Mouse (Mus musculus): ENCODE measurements at regions not wholly inside any gene's neighbourhood (a gene's known extent, or its start where the extent isn't known, plus 50 kb on each side); places are given as distances from the start of the nearest gene placed in this dataset.

GRCm38 (mm10) chr16:24056123-24056884, 67.7 kb upstream of the Bcl6 start:
- no peak overlapping the region for H3K9ac ChIP-seq
- H3K4me1 ChIP-seq = peaks cover 29% of the 10 kb centered on the region
- 30% methylated on average over 12 of the region's 12 CpGs for WGBS
- H3K9me3 ChIP-seq = no peaks in the 10 kb centered on the region
- H3K27me3 ChIP-seq = no peaks in the 10 kb centered on the region
- peak; percentile 50; the same call in 1 of the 2 replicates for ATAC-seq (ENCODE audit: borderline replicate concordance, extremely low read depth, low FRiP score, low TSS enrichment)
- no peaks in the 10 kb centered on the region for H3K36me3 ChIP-seq
- no peak overlapping the region for H3K4me3 ChIP-seq
- no peak overlapping the region; the same call in 1 of the 2 replicates for H3K4me2 ChIP-seq
- H3K27ac ChIP-seq = peak overlapping the region; percentile 87

GRCm38 (mm10) chr16:24054293-24054692, 65.6 kb upstream of the Bcl6 start:
- no peak overlapping the region for H3K27ac ChIP-seq
- no peak overlapping the region for H3K4me3 ChIP-seq
- no peak overlapping the region for H3K9ac ChIP-seq
- H3K4me2 ChIP-seq = no peak overlapping the region
- H3K36me3 ChIP-seq = no peaks in the 10 kb centered on the region
- no peaks in the 10 kb centered on the region for H3K9me3 ChIP-seq
- H3K4me1 ChIP-seq = peaks cover 29% of the 10 kb centered on the region
- no peak for ATAC-seq (ENCODE audit: borderline replicate concordance, extremely low read depth, low FRiP score, low TSS enrichment)
- 97% methylated on average over 3 of the region's 3 CpGs for WGBS
- H3K27me3 ChIP-seq = no peaks in the 10 kb centered on the region

- H3K9ac ChIP-seq = no peak overlapping the region
- ATAC-seq (ENCODE audit: borderline replicate concordance, extremely low read depth, low FRiP score, low TSS enrichment) = no peak
- H3K9me3 ChIP-seq = no peaks in the 10 kb centered on the region
- peaks cover 22% of the 10 kb centered on the region for H3K4me1 ChIP-seq
- H3K27me3 ChIP-seq = no peaks in the 10 kb centered on the region
- no peak overlapping the region for H3K4me3 ChIP-seq
- no peak overlapping the region for H3K27ac ChIP-seq
- no peaks in the 10 kb centered on the region for H3K36me3 ChIP-seq
- WGBS = 60% methylated on average over 10 of the region's 10 CpGs
- H3K4me2 ChIP-seq = no peak overlapping the region
Measured at GRCm38 (mm10) chr16:24053403-24053802, 64.8 kb upstream of the Bcl6 start.

- Histone ChIP-seq H3K27me3 (no peaks in the 10 kb centered on the region), H3K4me2 (no peak overlapping the region), H3K27ac (no peak overlapping the region), H3K9ac (no peak overlapping the region), H3K4me1 (peaks cover under 1% of the 10 kb centered on the region; the same call in 1 of the 2 replicates), H3K4me3 (no peak overlapping the region), H3K36me3 (no peaks in the 10 kb centered on the region), H3K9me3 (no peaks in the 10 kb centered on the region)
- WGBS = 75% methylated on average over 10 of the region's 10 CpGs
- no peak for ATAC-seq (ENCODE audit: borderline replicate concordance, extremely low read depth, low FRiP score, low TSS enrichment)
Measured at GRCm38 (mm10) chr16:24050856-24051640, 62.4 kb upstream of the Bcl6 start.

GRCm38 (mm10) chr16:24043779-24044178, 55.1 kb upstream of the Bcl6 start:
- Histone ChIP-seq H3K9ac (no peak overlapping the region), H3K9me3 (no peaks in the 10 kb centered on the region), H3K4me2 (no peak overlapping the region), H3K4me3 (no peak overlapping the region), H3K4me1 (no peaks in the 10 kb centered on the region), H3K36me3 (no peaks in the 10 kb centered on the region), H3K27me3 (no peaks in the 10 kb centered on the region), H3K27ac (no peak overlapping the region)
- ATAC-seq (ENCODE audit: borderline replicate concordance, extremely low read depth, low FRiP score, low TSS enrichment) = no peak
- 75% methylated on average over 4 of the region's 4 CpGs for WGBS

- WGBS = 84% methylated on average over 3 of the region's 3 CpGs
- Histone ChIP-seq H3K36me3 (no peaks in the 10 kb centered on the region), H3K27me3 (no peaks in the 10 kb centered on the region), H3K9me3 (no peaks in the 10 kb centered on the region), H3K27ac (no peak overlapping the region), H3K9ac (no peak overlapping the region), H3K4me2 (no peak overlapping the region), H3K4me3 (no peak overlapping the region), H3K4me1 (no peaks in the 10 kb centered on the region)
- no peak for ATAC-seq (ENCODE audit: borderline replicate concordance, extremely low read depth, low FRiP score, low TSS enrichment)
Measured at GRCm38 (mm10) chr16:24042977-24043376, 54.3 kb upstream of the Bcl6 start.

GRCm38 (mm10) chr16:24042216-24042615, 53.6 kb upstream of the Bcl6 start:
- no peak for ATAC-seq (ENCODE audit: borderline replicate concordance, extremely low read depth, low FRiP score, low TSS enrichment)
- Histone ChIP-seq H3K4me1 (no peaks in the 10 kb centered on the region), H3K4me2 (no peak overlapping the region), H3K27ac (no peak overlapping the region), H3K9ac (no peak overlapping the region), H3K36me3 (no peaks in the 10 kb centered on the region), H3K4me3 (no peak overlapping the region), H3K27me3 (no peaks in the 10 kb centered on the region), H3K9me3 (no peaks in the 10 kb centered on the region)
- 68% methylated on average over 2 of the region's 2 CpGs for WGBS

- no peak for ATAC-seq (ENCODE audit: borderline replicate concordance, extremely low read depth, low FRiP score, low TSS enrichment)
Measured at GRCm38 (mm10) chr16:24041403-24041802, 52.8 kb upstream of the Bcl6 start.

GRCm38 (mm10) chr16:24039765-24040164, 51.1 kb upstream of the Bcl6 start:
- Histone ChIP-seq H3K4me3 (no peak overlapping the region), H3K9me3 (no peaks in the 10 kb centered on the region), H3K27me3 (no peaks in the 10 kb centered on the region), H3K36me3 (no peaks in the 10 kb centered on the region), H3K27ac (no peak overlapping the region), H3K9ac (no peak overlapping the region), H3K4me2 (no peak overlapping the region), H3K4me1 (no peaks in the 10 kb centered on the region)
- WGBS = 77% methylated on average over 4 of the region's 4 CpGs
- no peak for ATAC-seq (ENCODE audit: borderline replicate concordance, extremely low read depth, low FRiP score, low TSS enrichment)

More at GRCm38 (mm10) chr16:24041403-24041802, 52.8 kb upstream of the Bcl6 start:
- no peak overlapping the region for H3K27ac ChIP-seq
- H3K9ac ChIP-seq = no peak overlapping the region
- H3K4me1 ChIP-seq = no peaks in the 10 kb centered on the region
- H3K4me3 ChIP-seq = no peak overlapping the region
- WGBS = 79% methylated on average over 2 of the region's 2 CpGs
- no peak overlapping the region for H3K4me2 ChIP-seq
- no peaks in the 10 kb centered on the region for H3K36me3 ChIP-seq
- no peaks in the 10 kb centered on the region for H3K9me3 ChIP-seq
- no peaks in the 10 kb centered on the region for H3K27me3 ChIP-seq
